Mouse (Mus musculus) cerebellum, adult 9-10 months (tissue): ENCODE measurements around the gene Cldn10.

ENCODE experiments used
- DNase-seq: peaks from one replicate; pipeline ENCODE4 v3.0.0; 2022

Cldn10 gene

DNA sequence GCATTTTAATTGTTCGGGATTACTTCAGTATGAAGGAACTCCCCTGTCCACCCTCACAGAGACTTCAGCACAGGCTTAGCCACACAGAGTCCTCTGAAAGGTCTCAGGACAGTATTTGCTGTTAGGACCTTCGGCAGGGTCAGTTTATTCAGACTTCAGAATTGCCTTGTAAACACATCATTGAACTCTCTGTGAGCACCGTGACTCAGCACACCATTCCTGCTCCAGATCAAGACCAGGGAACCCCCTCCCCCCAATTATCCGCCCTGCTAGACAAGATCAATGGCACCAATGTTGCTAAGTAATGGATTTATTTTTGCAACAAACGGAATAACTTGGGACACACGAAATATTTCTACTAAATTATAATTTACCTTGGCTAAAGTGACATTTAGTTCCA, 79.7 kb downstream of the Cldn10 start:
- no peak for DNase-seq

DNA sequence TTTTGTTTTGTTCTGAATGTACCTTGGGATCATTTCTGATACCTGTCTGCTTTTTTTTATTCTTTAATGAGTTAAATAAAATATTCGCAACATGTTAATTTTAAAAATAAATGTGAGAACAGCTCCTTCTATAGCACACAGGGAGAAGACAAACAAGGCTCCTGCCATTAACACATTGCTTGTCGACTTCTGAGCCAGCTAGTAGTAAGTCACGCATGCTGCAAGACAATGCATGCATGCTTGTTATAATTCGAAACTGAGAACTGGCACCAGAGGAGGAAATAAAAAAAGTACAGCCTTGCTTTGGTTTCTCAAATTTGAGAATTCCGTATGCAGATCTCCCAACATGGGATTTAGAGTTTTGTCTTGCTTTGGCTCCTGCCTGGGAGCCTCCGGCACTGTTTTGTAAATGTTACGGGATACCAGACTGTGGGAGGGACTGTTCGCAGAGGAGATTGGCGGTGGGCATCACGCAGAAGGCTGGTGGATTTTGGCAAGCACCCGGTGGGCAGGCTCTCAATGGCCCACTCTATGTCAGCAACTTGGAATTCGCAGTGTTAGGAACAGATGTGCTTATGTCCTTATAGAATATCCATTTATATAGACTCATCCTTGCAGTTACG, 80.5 kb downstream of the Cldn10 start:
- DNase-seq: no peak

GRCm38 (mm10) chr14:118869712-118870111, 82.0 kb downstream of the Cldn10 start:
- no peak for DNase-seq

GRCm38 (mm10) chr14:118874126-118874525, 86.4 kb downstream of the Cldn10 start:
- DNase-seq: no peak

GRCm38 (mm10) chr14:118874786-118875415, 87.2 kb downstream of the Cldn10 start:
- no peak for DNase-seq

DNA sequence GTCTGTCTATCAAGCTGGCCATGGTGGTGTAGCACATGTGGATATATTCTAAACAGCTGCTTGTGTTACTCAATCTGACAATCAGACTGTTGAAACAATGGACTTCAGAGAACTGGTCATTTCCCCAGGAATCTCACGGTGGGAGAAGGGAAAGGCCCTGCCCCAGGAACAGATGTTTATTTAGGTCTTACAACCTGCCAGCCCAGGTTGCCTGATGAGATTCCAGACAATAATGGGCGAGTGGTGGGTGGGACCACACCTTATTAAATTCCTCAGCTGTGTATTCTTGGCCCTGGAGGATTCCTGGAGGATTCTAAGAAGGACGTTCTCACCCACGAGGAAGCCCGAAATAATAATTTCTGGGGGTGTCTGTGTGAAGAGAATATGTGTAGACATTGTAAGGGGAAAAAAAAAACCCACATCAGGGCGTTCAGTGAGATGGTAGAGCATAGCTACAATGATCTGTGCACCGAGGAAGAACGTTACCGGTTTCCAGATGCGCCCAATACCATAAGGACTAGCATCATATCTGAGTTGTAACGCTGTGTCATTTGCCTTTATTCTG, 90.7 kb downstream of the Cldn10 start:
- DNase-seq: no peak

GRCm38 (mm10) chr14:118880696-118881095, 93.0 kb downstream of the Cldn10 start:
- DNase-seq: no peak

DNA sequence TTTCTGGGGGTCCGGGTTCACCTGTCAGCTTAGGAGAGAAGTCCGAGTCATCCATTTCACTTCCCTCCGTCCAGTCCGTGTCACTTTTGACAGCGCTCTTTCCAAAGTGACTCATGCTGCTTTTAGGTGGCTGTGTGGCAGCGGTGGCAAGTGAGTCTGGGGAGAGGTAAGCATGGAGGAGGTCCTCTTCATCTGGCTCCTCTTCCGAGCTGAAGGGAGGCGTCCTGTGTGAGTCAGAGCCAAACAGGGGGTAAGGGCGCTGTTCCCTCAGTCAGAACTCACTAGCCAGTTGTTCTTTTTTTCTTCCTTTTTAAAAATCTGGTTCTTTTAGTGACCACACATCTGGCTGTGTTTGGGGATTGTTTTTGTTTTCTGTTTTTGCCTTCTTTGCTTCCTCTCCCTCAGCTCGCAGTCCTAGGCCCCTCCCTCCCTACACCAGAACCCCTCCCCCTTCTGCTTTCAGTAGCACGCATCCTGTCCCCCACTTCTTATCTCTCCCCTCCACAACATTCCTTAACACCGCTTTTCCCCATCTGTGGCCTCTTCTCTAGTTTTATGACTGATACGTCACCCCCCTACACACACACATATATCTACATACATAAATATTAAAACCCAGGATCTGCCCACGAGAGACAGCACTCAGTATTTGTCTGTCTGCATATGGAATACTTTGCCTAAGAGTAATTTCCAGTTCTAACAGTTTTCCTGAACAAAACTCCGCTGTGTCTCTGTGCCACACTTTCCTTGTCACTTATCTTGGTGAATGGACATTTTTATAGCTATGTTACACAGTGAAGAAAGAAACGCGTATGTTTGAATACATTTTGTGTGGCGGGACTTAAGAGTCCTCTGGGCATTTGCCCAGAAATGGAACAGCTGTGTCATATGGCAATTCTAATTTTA, 95.9 kb downstream of the Cldn10 start:
- DNase-seq: no peak

GRCm38 (mm10) chr14:118884250-118884556, 96.5 kb downstream of the Cldn10 start:
- DNase-seq: no peak

DNA sequence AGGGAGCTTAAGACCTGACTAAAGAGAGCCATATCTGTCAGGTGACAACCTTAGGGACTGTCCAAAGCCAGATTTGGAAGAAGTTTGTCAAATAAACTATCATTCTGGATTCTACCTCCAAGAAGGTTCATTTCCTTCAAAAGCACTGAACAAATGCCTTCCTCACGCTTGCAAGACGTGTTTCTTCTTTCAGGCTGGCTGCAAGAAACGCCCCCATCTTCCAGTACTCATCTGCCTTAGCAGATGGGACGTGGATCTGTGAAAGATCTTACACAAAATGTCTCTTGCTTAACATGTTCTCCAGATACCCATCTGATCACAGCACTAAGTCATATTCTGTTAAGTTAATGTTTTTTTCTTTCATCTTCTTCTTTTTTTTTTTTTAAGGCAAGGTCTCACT, 102.4 kb downstream of the Cldn10 start:
- no peak for DNase-seq

GRCm38 (mm10) chr14:118895228-118895627, 107.5 kb downstream of the Cldn10 start:
- no peak for DNase-seq

GRCm38 (mm10) chr14:118895655-118896054, 107.9 kb downstream of the Cldn10 start:
- DNase-seq: no peak

DNA sequence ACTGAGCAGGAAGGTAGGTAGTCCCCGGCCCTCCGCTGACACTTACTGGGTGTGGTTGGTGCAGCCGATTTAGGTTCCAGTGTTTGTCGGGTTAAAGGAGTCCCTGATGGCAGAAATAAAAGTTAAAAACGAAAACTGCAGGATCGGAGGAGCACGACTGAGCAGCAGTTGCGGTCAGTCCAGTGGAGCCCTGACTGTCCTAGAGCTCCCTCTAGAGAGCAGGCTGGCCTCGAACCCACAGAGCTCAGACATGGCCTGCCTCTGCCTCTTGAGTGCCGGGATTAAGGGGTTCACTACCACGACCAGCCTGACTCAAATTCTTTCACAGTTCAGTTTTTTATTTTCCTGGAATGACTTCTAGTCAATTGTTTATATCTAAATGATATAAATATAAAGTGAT, 112.2 kb downstream of the Cldn10 start:
- DNase-seq: no peak

- no peak for DNase-seq
Observed at GRCm38 (mm10) chr14:118900911-118901310, 113.2 kb downstream of the Cldn10 start.

DNA sequence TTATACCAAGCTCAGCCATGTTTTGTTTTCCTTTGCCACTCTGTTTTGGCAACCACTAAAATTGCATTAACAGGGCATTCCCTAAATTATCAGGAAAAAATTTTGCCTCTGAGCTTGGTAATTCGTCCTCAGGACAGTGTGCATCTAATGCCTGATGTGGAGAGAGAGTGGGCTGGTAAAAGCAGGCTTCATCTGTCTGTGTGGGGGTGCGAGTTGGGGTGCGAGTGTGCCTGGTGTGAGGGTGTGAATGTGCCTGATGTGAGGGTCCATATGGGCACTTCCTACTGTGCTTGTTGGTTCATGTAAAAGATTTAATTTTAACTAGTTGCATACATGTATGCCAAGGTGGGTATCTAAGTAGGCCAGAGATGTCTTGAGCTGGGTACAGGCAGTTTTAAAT, 115.7 kb downstream of the Cldn10 start:
- no peak for DNase-seq

DNA sequence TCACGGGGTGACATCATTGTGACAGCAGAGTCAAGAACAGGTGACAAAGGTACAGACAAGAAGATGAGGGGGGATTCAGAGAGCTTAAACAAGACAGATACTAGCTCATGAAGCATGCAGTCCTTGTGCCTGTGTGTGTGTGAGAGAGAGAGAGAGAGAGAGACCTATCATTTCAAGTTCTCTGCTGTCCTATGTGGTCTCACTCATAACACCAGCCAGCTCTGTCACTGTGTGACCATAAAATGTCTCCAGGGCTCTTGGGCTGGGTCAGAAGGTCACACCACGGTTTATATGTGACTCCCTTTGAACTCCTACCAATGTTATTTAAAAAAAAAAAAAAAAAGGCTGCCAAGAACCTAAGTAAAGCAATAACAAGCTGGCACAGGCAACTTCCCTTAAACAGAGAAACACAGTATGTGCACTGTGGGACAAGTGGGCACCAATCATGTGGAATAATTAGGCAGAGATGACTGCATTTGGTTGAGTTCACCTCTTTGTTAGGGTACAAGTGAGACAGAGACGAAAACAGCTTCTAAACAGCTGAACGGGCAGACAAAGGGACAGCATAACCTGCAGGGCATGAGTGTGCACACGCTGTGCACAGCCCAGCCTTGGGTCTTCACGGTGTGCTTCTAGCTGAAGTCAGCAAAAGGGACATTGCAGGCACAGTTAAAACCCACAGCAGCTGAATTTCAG, 116.3 kb downstream of the Cldn10 start:
- no peak for DNase-seq

DNA sequence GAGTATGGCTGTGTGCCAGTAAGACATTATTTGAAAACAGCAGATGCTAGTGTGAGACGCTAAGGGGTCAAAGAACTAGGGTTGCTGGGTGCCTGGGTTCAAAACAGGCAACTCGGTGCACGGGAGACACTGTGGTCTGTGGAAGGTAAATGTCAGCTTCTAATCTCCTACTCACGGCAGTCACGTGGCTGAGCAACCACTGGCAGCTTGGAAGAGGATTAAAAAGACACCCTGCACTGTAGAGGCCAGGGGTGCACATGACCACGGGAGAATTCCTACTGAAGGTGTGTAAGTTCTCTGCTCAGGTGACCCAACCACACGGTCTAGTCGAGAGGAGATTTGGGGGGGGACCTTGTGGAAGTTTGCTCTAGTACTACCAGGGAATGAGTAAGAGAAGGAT, 119.9 kb downstream of the Cldn10 start:
- DNase-seq: no peak

DNA sequence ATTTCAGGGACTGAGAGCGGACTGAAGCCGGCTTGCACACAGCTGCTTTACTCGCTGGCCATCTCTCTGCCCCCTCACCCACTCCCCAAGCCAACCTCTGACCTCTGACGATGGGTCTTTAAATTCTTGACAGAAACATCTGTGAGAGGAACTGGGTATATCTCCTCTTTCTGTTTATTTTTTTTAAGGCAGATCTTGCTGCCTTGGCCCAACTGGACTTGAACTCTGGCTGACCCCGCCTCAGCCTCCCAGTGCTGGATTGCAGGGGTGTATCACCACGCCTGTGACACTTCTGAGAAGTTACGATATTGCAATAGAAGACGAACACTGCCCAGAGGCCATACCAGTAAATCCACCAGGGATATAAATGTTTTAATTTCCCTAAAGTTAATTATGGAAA, 122.2 kb downstream of the Cldn10 start:
- DNase-seq: no peak

DNA sequence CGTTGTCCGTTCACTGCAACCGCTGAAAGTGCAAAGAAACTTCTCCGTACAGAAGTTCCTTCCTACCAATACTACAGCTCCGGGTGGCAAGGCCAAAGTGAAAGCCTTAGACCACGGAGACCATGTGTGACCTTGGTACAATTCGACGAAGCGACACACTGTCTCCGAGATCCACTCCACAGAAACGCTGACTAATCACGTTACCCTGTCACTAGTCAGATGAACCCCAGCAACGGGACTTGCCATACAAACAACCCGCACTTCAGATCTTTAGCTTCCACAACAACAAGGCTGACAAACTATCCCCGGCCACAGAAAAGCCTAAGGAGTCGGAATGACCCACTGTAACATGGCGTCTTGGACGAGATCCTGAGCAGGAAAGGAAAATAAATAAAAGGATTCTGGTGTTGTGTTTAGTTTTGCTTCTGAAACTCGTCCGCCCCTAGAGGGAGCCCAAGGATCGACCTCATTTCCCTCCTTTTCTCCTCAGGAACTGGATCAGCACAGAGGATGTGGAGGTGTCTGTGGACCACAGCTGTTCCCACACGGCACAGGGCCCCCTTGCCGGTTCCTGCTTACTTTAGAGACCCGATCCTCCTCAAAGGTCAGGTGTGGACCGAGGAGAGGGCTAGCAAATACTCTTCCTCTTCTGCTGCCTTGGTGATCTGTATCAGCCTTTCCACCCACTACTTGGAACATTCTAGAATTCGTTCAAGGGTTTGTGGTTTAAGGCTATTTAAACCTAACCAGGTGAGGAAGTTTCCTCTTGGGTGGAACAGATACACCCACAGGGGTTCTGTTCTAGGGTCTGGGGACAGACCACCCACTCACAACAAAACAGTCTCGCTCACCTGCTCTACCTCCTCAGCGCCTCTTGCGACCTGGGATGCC, 122.9 kb downstream of the Cldn10 start:
- DNase-seq: peak; percentile 45

DNA sequence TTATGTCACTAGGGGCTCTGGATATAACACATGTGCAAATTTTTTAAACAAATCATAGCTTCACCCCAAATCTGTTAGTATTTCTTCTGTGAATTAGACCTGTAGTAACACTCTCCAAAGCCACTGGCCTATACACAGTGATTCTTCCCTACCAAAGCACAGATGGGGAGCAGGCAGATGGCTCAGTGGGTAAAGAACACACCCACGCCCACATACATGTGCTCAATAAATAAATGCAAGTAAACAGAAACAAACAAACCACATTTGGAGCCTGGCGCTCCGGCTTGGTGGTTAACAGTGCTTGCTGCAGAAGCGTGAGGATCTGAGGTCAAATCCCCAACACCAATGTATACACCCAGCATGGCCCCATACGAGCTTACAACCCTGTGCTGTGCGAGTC, 123.8 kb downstream of the Cldn10 start:
- no peak for DNase-seq

GRCm38 (mm10) chr14:118913651-118914050, 125.9 kb downstream of the Cldn10 start:
- no peak for DNase-seq

DNA sequence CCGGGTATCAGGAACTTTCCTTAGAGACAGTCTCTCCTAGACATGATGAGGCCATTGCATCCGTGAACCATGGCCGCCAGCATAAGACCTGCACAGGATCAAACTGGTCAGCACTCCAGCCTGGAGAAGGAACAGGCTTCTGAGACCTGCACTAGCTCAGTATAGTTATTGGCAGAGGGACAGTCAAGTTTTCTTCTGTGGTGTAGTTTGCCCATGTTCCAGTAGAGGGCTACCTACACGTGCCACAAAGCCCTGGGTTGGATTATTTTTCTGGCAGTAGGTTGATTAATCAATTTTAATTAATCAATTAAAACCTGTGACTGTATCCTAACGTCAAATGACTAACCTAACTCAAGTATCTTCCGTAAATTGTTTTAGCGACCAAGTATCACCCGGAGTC, 131.3 kb downstream of the Cldn10 start:
- no peak for DNase-seq
